31 mouse cellular contexts compared by ENCODE assay signal in the genomic region with DNA sequence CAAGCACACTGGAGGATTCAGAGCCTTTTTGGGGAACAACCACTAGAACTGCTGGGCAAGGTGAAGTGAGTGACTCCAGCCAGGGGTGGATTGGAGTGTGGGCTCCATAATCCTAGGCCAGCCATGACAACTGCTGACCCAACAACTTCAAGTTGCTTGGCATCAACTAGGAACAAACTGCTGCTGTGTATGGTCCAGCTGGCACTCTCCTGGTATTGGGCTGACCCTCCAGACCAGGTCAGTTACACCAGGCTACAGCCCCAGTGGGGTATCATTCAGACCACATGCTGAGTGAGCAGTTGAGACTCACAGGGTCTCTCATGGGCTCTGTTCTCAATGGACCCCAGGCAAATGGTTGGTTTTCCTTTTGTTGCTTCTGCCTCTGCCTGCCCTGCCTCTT. TPM values are rescaled to one million over a fixed set of nuclear protein-coding genes. Genes with fewer than 3 reads are reported as not detected.
"Had no signal": no experiment of that assay in that cellular context is flagged by ENCODE, and none has a peak within 500 bp of the region (broad histone marks: within the 10 kb centered on the region; RNA-seq: fewer than 3 reads in every experiment).

No protein-coding gene starts in this region.

- H3K4me3 ChIP-seq: layer of hippocampus, adult 2 months; limb, embryonic 10.5 days; limb, embryonic 13.5 days; liver, embryonic 12.5 days; liver, embryonic 15.5 days; lung, embryonic 15.5 days; megakaryocyte, embryonic 14.5 days; midbrain, embryonic 10.5 days; midbrain, embryonic 13.5 days; stomach, embryonic 15.5 days had no signal

- H3K4me1 ChIP-seq: liver, embryonic 12.5 days; liver, embryonic 15.5 days; megakaryocyte, embryonic 14.5 days had no signal

- ATAC-seq: liver, embryonic 12.5 days; midbrain, embryonic 13.5 days had no signal

- H3K9me3 ChIP-seq: limb, embryonic 10.5 days; limb, embryonic 13.5 days; liver, embryonic 12.5 days; liver, embryonic 15.5 days; lung, embryonic 15.5 days; midbrain, embryonic 10.5 days; midbrain, embryonic 13.5 days; stomach, embryonic 15.5 days had no signal

- H3K27ac ChIP-seq: kidney, postnatal 0 days; layer of hippocampus, adult 2 months; limb, embryonic 10.5 days; limb, embryonic 13.5 days; liver, embryonic 12.5 days; liver, embryonic 15.5 days; lung, embryonic 15.5 days; midbrain, embryonic 10.5 days; midbrain, embryonic 13.5 days; stomach, embryonic 15.5 days had no signal

- H3K4me2 ChIP-seq: limb, embryonic 13.5 days; liver, embryonic 12.5 days; liver, embryonic 15.5 days; lung, embryonic 15.5 days; midbrain, embryonic 13.5 days; stomach, embryonic 15.5 days had no signal

- DNase-seq: kidney, postnatal 25 days; layer of hippocampus, adult 9-11 months; liver; lung, adult 18-20 months; lung, postnatal 10 days; lung, postnatal 36 days; right cerebral cortex, adult 18-20 months; right cerebral cortex, postnatal 14 days; right cerebral cortex, postnatal 4 days; spleen, adult 18-20 months; thymus, postnatal 25 days had no signal

- H3K36me3 ChIP-seq: limb, embryonic 10.5 days; limb, embryonic 13.5 days; liver, embryonic 12.5 days; liver, embryonic 15.5 days; lung, embryonic 15.5 days; midbrain, embryonic 10.5 days; midbrain, embryonic 13.5 days; stomach, embryonic 15.5 days had no signal

- H3K27me3 ChIP-seq: lung, embryonic 15.5 days; megakaryocyte, embryonic 14.5 days; midbrain, embryonic 13.5 days; stomach, embryonic 15.5 days had no signal

- H3K9ac ChIP-seq: limb, embryonic 13.5 days; liver, embryonic 12.5 days; liver, embryonic 15.5 days; lung, embryonic 15.5 days; midbrain, embryonic 13.5 days; stomach, embryonic 15.5 days had no signal

RNA-seq across cellular contexts. Expression of gene Tnp1, which starts 41.5 kb away (rescaled TPM):
- total RNA-seq: layer of hippocampus, adult 2 months; layer of hippocampus, postnatal 25 days; left cerebral cortex, adult 18-20 months; left cerebral cortex, postnatal 25 days; midbrain, postnatal 0 days had no signal
- polyA plus RNA-seq: kidney, embryonic 14.5 days; kidney, postnatal 0 days; large intestine, adult 2 months; limb, embryonic 10.5 days; limb, embryonic 13.5 days; liver, embryonic 12.5 days; liver, embryonic 15.5 days; lung, embryonic 15.5 days; midbrain, embryonic 10.5 days; midbrain, embryonic 13.5 days; midbrain, postnatal 0 days; neural tube, embryonic 11.5 days; neural tube, embryonic 14.5 days; stomach, embryonic 15.5 days; thymus, postnatal 0 days had no signal
